Mouse (Mus musculus): ENCODE data around the gene Ptprb. TPM values are rescaled to one million over a fixed set of nuclear protein-coding genes. Genes with fewer than 3 reads are reported as not detected.

Ptprb gene
- polyA plus RNA-seq, 1 experiment from 2014 or later: 8.3 TPM

DNA sequence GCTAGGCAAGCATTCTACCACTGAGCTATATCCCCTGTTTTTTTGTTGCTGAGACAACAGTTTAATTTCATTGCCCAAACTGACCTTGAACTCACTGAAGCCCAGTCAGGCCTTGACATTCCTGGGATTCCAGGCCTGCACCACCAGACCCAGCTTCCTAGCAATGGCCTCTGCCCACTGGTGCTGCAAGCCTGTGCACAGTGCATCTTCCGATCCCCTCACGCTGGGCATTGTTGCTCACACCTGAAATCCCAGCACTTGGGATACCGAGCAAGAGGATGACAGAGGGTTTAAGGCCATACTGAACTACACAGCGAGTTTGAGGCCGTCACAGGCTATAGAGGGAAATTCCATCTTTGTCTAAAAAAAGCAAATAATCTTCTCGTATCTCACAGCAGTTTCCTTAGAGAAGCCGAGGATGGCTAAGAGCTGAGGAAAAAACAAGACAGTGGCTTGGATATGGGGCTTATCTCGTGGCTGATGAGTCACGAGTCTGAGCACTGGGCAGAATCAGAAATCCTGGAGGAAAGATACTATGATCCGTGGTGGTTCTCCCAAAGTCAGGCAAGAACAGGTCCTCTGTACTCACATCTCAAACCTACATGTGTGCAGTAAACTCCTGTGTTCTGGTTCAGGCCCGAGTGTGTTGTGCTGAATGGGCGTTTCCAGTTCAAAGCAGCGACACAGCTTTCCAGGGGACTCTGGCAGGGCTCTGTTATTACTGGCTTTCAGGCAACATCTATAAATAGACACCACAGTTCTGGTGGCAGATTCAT, 14.5 kb upstream of the Ptprb start:
- no peaks in the 10 kb centered on the region for H3K9me3 ChIP-seq (replicated peaks; ENCODE audit: control insufficient read depth, low read length)

DNA sequence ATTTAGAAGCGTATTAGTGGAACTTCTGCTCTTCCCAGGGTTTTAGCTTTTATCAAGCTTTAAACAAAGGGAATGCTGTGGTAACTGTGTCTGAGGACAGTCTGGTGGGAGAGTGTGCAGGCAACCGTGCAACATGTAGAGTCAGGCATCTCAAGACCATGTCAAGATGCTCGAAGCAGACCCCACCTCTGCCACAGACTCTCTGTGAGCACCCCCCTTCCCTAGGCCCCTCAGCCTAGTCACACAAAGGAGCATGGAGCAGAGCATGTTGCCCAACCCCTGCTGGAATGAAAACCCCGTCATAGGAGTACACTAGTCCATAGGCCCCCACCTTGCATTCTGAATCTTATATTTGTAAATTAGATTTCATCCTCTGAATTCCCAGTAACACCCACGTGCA, 13.8 kb upstream of the Ptprb start:
- peaks cover 18% of the 10 kb centered on the region for H3K4me1 ChIP-seq (ENCODE audit: control insufficient read depth, insufficient read depth, low read length)
- H3K9ac ChIP-seq (ENCODE audit: low read depth, low read length): peak overlapping the region; percentile 59
- peak; percentile 51; the same call in 1 of the 2 replicates for ATAC-seq (replicated peaks; ENCODE audit: insufficient number of reproducible peaks, low FRiP score, low TSS enrichment)
- no peaks in the 10 kb centered on the region for H3K27me3 ChIP-seq (ENCODE audit: control insufficient read depth, insufficient read depth, low read length)
- H3K27ac ChIP-seq (ENCODE audit: low read depth, low read length): peak overlapping the region; percentile 91
- no peak overlapping the region for H3K4me3 ChIP-seq (ENCODE audit: low read depth, low read length)
- H3K9me3 ChIP-seq (replicated peaks; ENCODE audit: control insufficient read depth, low read length): no peaks in the 10 kb centered on the region
- WGBS (ENCODE audit: insufficient replicate concordance): 46% methylated on average over 5 of the region's 5 CpGs
- peak overlapping the region; percentile 29 for H3K4me2 ChIP-seq
- no peaks in the 10 kb centered on the region for H3K36me3 ChIP-seq (ENCODE audit: control insufficient read depth, insufficient read depth, low read length)

More for the DNA sequence above, 14.5 kb upstream of the Ptprb start:
- peak overlapping the region; percentile 29 for H3K4me2 ChIP-seq
- no peaks in the 10 kb centered on the region for H3K36me3 ChIP-seq (ENCODE audit: control insufficient read depth, insufficient read depth, low read length)
- H3K4me1 ChIP-seq (ENCODE audit: control insufficient read depth, insufficient read depth, low read length): peaks cover 18% of the 10 kb centered on the region
- no peak overlapping the region; the same call in 1 of the 2 replicates for H3K9ac ChIP-seq (ENCODE audit: low read depth, low read length)
- WGBS (ENCODE audit: insufficient replicate concordance): 15% methylated on average over 13 of the region's 13 CpGs
- no peak overlapping the region for H3K4me3 ChIP-seq (ENCODE audit: low read depth, low read length)
- H3K27ac ChIP-seq (ENCODE audit: low read depth, low read length): peak overlapping the region; percentile 91
- H3K27me3 ChIP-seq (ENCODE audit: control insufficient read depth, insufficient read depth, low read length): no peaks in the 10 kb centered on the region
- peak; percentile 60 for ATAC-seq (replicated peaks; ENCODE audit: insufficient number of reproducible peaks, low FRiP score, low TSS enrichment)

DNA sequence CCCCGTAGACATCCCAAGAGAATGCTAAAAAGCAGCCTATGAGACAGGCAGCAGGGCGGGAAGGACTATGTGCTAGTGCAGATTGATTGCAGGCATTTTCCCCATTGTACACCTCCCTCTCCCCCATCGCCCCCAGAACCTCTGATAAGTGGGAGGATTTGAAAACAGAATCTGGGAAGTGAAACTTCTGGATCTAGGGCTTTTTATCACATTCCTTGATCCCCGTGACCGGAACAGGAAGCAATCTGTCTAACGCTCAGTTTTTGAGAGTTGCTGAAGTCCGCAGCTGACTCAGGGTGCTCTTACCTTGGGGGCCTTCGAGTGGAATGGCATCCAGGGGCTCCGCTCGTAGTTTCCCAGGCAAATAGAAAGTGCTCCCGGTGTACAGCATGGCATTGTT, 10.8 kb upstream of the Ptprb start:
- Histone ChIP-seq H3K36me3 (ENCODE audit: control insufficient read depth, insufficient read depth, low read length) (no peaks in the 10 kb centered on the region), H3K4me3 (ENCODE audit: low read depth, low read length) (no peak overlapping the region), H3K4me1 (ENCODE audit: control insufficient read depth, insufficient read depth, low read length) (peaks cover 31% of the 10 kb centered on the region), H3K9ac (ENCODE audit: low read depth, low read length) (no peak overlapping the region), H3K4me2 (no peak overlapping the region), H3K27me3 (ENCODE audit: control insufficient read depth, insufficient read depth, low read length) (no peaks in the 10 kb centered on the region), H3K27ac (ENCODE audit: low read depth, low read length) (no peak overlapping the region), H3K9me3 (replicated peaks; ENCODE audit: control insufficient read depth, low read length) (no peaks in the 10 kb centered on the region)
- ATAC-seq (replicated peaks; ENCODE audit: insufficient number of reproducible peaks, low FRiP score, low TSS enrichment): no peak
- 56% methylated on average over 11 of the region's 11 CpGs for WGBS (ENCODE audit: insufficient replicate concordance)

DNA sequence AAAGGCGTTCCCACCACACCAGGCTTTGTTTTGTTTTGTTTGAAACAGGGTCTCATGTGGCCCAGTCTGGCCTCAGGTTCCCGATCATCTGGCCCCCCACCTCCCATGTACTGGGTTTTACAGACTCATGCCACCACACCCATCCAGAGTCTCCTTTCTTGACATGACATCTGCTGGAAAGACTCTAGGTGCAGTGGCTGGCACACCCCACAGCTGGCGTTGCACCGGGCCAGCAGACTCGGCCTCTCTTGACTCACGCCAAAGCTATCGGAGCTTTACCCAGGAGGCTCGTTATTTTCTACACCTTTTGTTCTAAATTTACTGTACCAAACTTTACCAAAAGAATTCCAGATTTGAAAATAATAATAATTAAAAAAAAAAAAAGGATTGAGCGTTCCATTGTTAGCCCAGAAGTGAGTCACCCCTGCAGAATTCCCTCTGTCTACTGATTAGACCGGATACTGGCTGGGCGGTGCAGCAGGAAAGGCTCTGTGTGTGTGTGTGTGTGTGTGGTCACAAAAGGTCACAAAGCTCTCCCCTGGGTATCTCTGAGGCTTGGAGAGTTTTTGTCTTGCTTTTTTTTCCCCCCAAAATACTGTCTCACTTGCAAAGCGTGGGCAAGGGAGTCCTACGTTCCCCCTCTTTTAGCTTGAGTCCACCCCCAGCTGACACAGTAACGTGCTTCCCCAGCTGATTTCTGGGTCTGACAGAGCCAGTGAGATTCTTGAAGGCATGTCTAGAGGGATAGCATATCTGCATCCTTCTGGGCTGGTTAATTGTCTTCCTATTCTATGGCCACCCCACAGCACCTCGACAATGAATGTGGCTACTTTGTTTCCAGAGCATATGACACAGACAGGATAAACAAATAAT, 8.5 kb upstream of the Ptprb start:
- H3K4me1 ChIP-seq (ENCODE audit: control insufficient read depth, insufficient read depth, low read length): peaks cover 19% of the 10 kb centered on the region

DNA sequence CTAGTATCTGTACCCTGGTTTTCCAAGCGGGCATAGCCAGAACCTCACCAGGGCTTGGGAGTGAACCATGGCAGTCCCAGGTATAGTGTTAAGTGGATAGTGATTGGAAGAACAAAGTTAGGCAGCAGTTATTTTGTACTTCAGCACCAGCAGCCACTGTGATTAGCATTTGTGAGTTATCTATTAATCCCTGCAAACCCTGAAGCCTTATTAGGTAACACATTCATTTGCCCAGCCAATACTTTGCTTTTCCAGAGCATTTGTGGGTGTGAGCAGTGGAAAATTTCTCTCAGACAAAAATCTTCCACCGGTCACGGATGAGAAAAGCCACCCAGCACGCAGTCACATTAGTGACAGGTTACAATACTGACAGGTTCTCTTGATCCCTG, 7.9 kb upstream of the Ptprb start:
- H3K36me3 ChIP-seq (ENCODE audit: control insufficient read depth, insufficient read depth, low read length): no peaks in the 10 kb centered on the region
- no peak overlapping the region for H3K4me2 ChIP-seq
- H3K4me3 ChIP-seq (ENCODE audit: low read depth, low read length): no peak overlapping the region
- WGBS (ENCODE audit: insufficient replicate concordance): 29% methylated on average over 4 of the region's 4 CpGs
- H3K27ac ChIP-seq (ENCODE audit: low read depth, low read length): peak overlapping the region; percentile 77
- no peak overlapping the region for H3K9ac ChIP-seq (ENCODE audit: low read depth, low read length)
- ATAC-seq (replicated peaks; ENCODE audit: insufficient number of reproducible peaks, low FRiP score, low TSS enrichment): no peak
- peaks cover 15% of the 10 kb centered on the region for H3K4me1 ChIP-seq (ENCODE audit: control insufficient read depth, insufficient read depth, low read length)
- H3K27me3 ChIP-seq (ENCODE audit: control insufficient read depth, insufficient read depth, low read length): no peaks in the 10 kb centered on the region
- no peaks in the 10 kb centered on the region for H3K9me3 ChIP-seq (replicated peaks; ENCODE audit: control insufficient read depth, low read length)

More for the DNA sequence above, 8.5 kb upstream of the Ptprb start:
- Histone ChIP-seq H3K9ac (ENCODE audit: low read depth, low read length) (0 out of 2 replicates have a peak overlapping the region, but pooled peaks have one; percentile 12), H3K4me3 (ENCODE audit: low read depth, low read length) (no peak overlapping the region), H3K27ac (ENCODE audit: low read depth, low read length) (peak overlapping the region; percentile 77), H3K9me3 (replicated peaks; ENCODE audit: control insufficient read depth, low read length) (no peaks in the 10 kb centered on the region), H3K36me3 (ENCODE audit: control insufficient read depth, insufficient read depth, low read length) (no peaks in the 10 kb centered on the region), H3K4me2 (no peak overlapping the region), H3K27me3 (ENCODE audit: control insufficient read depth, insufficient read depth, low read length) (no peaks in the 10 kb centered on the region)
- ATAC-seq (replicated peaks; ENCODE audit: insufficient number of reproducible peaks, low FRiP score, low TSS enrichment): peak; percentile 80
- 55% methylated on average over 15 of the region's 15 CpGs for WGBS (ENCODE audit: insufficient replicate concordance)

DNA sequence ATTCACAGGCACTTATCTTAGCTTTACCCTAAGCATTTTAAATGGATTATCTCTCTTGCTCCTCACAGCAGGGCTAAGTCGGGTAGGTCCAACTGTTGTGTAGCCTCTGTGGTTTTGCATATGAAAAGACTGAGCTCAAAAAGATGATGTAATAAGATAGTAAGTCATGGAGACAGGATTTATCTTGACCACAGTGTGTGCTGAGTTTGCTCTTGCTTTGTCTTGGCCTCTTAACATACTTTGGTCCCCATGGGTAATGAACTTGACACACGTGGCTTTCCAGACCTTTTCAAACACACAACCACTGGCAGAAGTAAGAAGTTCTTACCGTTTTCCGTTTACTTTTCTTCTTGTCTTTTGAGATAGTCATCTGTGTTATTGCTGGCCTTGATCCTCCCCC, 7.0 kb upstream of the Ptprb start:
- H3K9me3 ChIP-seq (replicated peaks; ENCODE audit: control insufficient read depth, low read length): no peaks in the 10 kb centered on the region
- no peak overlapping the region for H3K4me3 ChIP-seq (ENCODE audit: low read depth, low read length)
- peaks cover 15% of the 10 kb centered on the region for H3K4me1 ChIP-seq (ENCODE audit: control insufficient read depth, insufficient read depth, low read length)
- ATAC-seq (replicated peaks; ENCODE audit: insufficient number of reproducible peaks, low FRiP score, low TSS enrichment): no peak
- no peaks in the 10 kb centered on the region for H3K27me3 ChIP-seq (ENCODE audit: control insufficient read depth, insufficient read depth, low read length)
- WGBS (ENCODE audit: insufficient replicate concordance): 58% methylated on average over 4 of the region's 4 CpGs
- H3K9ac ChIP-seq (ENCODE audit: low read depth, low read length): no peak overlapping the region
- no peaks in the 10 kb centered on the region for H3K36me3 ChIP-seq (ENCODE audit: control insufficient read depth, insufficient read depth, low read length)
- no peak overlapping the region for H3K27ac ChIP-seq (ENCODE audit: low read depth, low read length)
- no peak overlapping the region for H3K4me2 ChIP-seq

DNA sequence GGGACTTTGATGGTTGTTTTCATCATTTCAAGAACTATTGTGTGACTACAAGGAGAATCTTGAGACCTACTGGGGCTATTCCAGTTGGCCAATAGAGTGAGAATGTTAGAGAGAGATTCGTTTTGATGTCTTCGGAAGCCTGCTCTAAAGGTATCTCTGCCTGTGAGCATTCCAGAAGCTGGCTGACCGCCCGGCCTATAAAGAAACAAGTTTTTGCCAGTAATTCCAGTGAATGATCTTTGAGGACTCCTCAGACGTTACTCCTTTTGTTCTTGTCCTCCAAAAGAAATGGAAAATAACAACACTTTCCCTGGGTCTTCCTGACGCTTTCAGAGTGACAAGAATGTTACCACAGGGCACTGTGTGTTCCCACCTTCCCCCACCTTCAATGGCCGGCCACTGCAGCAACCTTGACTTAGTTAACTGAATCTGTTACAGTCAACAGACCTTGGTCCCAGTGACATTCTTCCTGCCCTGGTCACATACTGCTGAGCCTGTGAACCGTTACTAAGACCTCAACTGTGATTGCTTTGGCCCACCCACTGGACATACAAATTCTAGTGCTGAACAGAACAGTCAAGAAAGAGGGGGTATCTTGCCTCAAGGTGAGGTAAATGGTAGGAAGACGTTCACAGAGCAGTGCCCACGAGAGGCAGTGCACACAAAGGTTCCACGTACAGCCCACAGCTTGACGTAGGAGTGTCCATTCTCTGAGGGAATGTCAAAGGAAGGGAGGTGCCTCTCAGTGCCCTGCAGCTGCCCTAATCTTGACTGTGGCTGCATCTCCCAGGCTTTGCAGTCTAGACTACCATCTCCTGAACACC, 4.5 kb upstream of the Ptprb start:
- 62% methylated on average over 12 of the region's 12 CpGs for WGBS (ENCODE audit: insufficient replicate concordance)
- ATAC-seq (replicated peaks; ENCODE audit: insufficient number of reproducible peaks, low FRiP score, low TSS enrichment): no peak

DNA sequence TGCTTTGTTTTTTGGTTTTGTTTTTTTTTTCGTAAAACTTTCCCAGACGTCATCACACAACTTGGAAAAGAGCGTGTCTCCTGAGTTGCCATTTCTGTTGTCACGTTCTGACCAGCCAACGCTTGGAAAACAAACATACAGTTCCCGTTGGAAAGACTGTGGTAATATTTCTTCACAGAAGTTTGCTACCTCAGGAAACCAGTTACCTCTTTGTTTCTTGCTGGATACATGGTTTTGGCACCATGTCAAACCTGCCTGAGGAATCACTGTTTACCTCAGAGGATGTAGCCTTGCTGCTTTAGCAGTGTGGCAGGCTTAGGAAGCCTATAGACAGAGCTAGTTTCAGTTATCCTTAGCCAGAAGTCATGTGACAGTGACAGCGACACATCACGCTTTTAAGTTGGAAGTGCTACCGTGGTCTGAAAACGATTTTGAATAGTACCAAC, 3.8 kb upstream of the Ptprb start:
- no peak overlapping the region for H3K4me3 ChIP-seq (ENCODE audit: low read depth, low read length)
- no peaks in the 10 kb centered on the region for H3K9me3 ChIP-seq (replicated peaks; ENCODE audit: control insufficient read depth, low read length)
- H3K27me3 ChIP-seq (ENCODE audit: control insufficient read depth, insufficient read depth, low read length): no peaks in the 10 kb centered on the region
- 72% methylated on average over 10 of the region's 10 CpGs for WGBS (ENCODE audit: insufficient replicate concordance)
- H3K4me2 ChIP-seq: no peak overlapping the region
- peaks cover 15% of the 10 kb centered on the region for H3K4me1 ChIP-seq (ENCODE audit: control insufficient read depth, insufficient read depth, low read length)
- H3K36me3 ChIP-seq (ENCODE audit: control insufficient read depth, insufficient read depth, low read length): no peaks in the 10 kb centered on the region
- H3K27ac ChIP-seq (ENCODE audit: low read depth, low read length): 0 out of 2 replicates have a peak overlapping the region, but pooled peaks have one; percentile 1
- no peak for ATAC-seq (replicated peaks; ENCODE audit: insufficient number of reproducible peaks, low FRiP score, low TSS enrichment)
- H3K9ac ChIP-seq (ENCODE audit: low read depth, low read length): no peak overlapping the region

More for the DNA sequence above, 4.5 kb upstream of the Ptprb start:
- Histone ChIP-seq H3K4me2 (no peak overlapping the region), H3K4me3 (ENCODE audit: low read depth, low read length) (no peak overlapping the region), H3K27ac (ENCODE audit: low read depth, low read length) (0 out of 2 replicates have a peak overlapping the region, but pooled peaks have one; percentile 1), H3K36me3 (ENCODE audit: control insufficient read depth, insufficient read depth, low read length) (no peaks in the 10 kb centered on the region), H3K9ac (ENCODE audit: low read depth, low read length) (no peak overlapping the region), H3K9me3 (replicated peaks; ENCODE audit: control insufficient read depth, low read length) (no peaks in the 10 kb centered on the region), H3K4me1 (ENCODE audit: control insufficient read depth, insufficient read depth, low read length) (peaks cover 15% of the 10 kb centered on the region), H3K27me3 (ENCODE audit: control insufficient read depth, insufficient read depth, low read length) (no peaks in the 10 kb centered on the region)

All from heart, embryonic 11.5 days (tissue).